Mouse (Mus musculus): Measurements from ENCODE around the gene Rasl10a. TPM values are rescaled to one million over a fixed set of nuclear protein-coding genes. Genes with fewer than 3 reads are reported as not detected.

Gene Rasl10a
- 0.93 and 1.2 TPM in 2 replicates for polyA plus RNA-seq (2015; fragmentation: Nextera tagmentation; extraction: Ambion mirVana)

DNA sequence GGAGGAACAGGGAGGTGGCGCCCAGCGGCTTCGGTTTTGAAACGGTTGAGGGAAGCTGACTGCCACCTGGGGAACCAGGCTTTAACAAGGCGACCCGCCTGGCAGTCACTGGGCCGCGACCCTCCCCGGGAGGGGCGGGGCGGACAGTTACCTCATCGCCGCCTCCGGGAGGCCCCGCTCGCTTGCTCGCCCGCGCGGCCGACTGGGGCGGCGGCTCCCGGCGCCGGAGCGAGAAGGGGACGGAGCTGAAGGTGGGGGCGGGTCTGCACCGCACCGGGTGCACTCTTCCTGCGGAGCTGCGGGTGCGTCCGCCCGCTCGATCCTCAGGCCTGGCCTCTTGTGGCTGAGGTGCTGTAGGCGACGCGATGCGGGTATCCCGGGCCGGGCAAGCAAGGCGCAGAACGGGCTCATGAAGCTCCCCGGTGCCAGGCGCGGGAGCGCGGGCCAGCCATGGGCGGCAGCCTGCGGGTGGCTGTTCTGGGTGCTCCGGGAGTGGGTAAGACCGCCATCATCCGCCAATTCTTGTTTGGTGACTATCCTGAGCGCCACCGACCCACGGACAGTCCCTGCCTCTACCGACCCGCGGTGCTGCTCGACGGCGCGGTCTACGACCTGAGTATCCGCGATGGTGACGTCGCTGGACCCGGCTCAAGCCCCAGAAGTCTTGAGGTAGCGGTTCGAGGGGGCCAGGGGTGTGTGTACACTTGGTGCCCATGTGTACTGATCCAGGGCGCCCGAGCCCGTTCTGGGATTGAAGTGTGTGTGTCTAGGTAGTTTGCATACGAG is at the start of gene Rasl10a:
TSS of gene Rasl10a (plus strand) at position 273 of the 786 bp plus-strand sequence.
- no peak for ATAC-seq
- TF ChIP-seq CTCF (IDR thresholded peaks at IDR 0.05; ENCODE audit: low read depth) = no peak
- peak within 1 kb of the TSS; percentile 55 for H3K4me3 ChIP-seq (ENCODE audit: low read depth, low read length)
- peaks cover 4% of the 10 kb centered on the region; the same call in 1 of the 2 replicates for H3K36me3 ChIP-seq (ENCODE audit: control insufficient read depth, insufficient read depth)
- peaks cover 38% of the 10 kb centered on the region for H3K27me3 ChIP-seq (replicated peaks; ENCODE audit: control insufficient read depth, insufficient read depth, low read length)
- H3K9me3 ChIP-seq (ENCODE audit: control insufficient read depth) = no peaks in the 10 kb centered on the region
- H3K9ac ChIP-seq (ENCODE audit: low read depth, low read length) = peak within 1 kb of the TSS; percentile 19; the same call in 1 of the 2 replicates
- WGBS = 2% methylated on average over 68 of the region's 77 CpGs
- H3K4me1 ChIP-seq (replicated peaks; ENCODE audit: control insufficient read depth, insufficient read depth, low read length) = peaks cover 12% of the 10 kb centered on the region
- H3K4me2 ChIP-seq (replicated peaks; ENCODE audit: low read depth) = peak within 1 kb of the TSS; percentile 95
- H3K27ac ChIP-seq (ENCODE audit: low read depth, low read length) = no peak within 1 kb of the TSS

DNA sequence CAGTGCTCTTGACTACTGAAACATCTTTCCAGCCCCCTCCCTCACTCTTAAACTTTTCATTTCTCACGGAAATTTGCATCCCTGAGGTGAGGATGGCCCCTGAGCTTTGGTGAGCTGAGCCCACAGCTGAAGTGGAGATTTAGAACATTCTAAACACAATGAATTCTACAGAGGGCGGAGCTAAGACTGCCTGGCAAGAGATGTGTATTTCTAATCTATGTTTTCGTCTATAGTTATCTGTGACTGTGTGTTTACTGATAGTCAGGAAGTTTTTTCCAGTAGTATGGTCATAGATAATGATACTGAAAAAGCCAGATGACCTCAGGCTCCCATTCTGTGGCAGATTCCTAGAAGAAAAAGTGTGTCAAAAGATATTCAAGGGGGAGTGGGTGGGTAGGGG is 49.1 kb upstream of the Rasl10a start:
- H3K4me2 ChIP-seq (replicated peaks; ENCODE audit: low read depth) = no peak overlapping the region
- peaks cover 26% of the 10 kb centered on the region for H3K36me3 ChIP-seq (ENCODE audit: control insufficient read depth, insufficient read depth)
- TF ChIP-seq CTCF (IDR thresholded peaks at IDR 0.05; ENCODE audit: low read depth) = no peak
- H3K9me3 ChIP-seq (ENCODE audit: control insufficient read depth) = no peaks in the 10 kb centered on the region
- 0 out of 2 replicates have a peak, but pooled peaks cover 5% of the 10 kb centered on the region for H3K4me1 ChIP-seq (replicated peaks; ENCODE audit: control insufficient read depth, insufficient read depth, low read length)
- no peak overlapping the region for H3K27ac ChIP-seq (ENCODE audit: low read depth, low read length)
- no peak for ATAC-seq
- WGBS = 69% methylated on average over 3 of the region's 3 CpGs
- H3K27me3 ChIP-seq (replicated peaks; ENCODE audit: control insufficient read depth, insufficient read depth, low read length) = no peaks in the 10 kb centered on the region
- no peak overlapping the region for H3K4me3 ChIP-seq (ENCODE audit: low read depth, low read length)
- H3K9ac ChIP-seq (ENCODE audit: low read depth, low read length) = no peak overlapping the region

- Histone ChIP-seq H3K4me2 (replicated peaks; ENCODE audit: low read depth) (no peak overlapping the region), H3K27ac (ENCODE audit: low read depth, low read length) (no peak overlapping the region), H3K4me3 (ENCODE audit: low read depth, low read length) (no peak overlapping the region), H3K27me3 (replicated peaks; ENCODE audit: control insufficient read depth, insufficient read depth, low read length) (no peaks in the 10 kb centered on the region), H3K36me3 (ENCODE audit: control insufficient read depth, insufficient read depth) (peaks cover 32% of the 10 kb centered on the region), H3K4me1 (replicated peaks; ENCODE audit: control insufficient read depth, insufficient read depth, low read length) (0 out of 2 replicates have a peak, but pooled peaks cover 5% of the 10 kb centered on the region), H3K9ac (ENCODE audit: low read depth, low read length) (no peak overlapping the region), H3K9me3 (ENCODE audit: control insufficient read depth) (no peaks in the 10 kb centered on the region)
- ATAC-seq = no peak
- TF ChIP-seq CTCF (IDR thresholded peaks at IDR 0.05; ENCODE audit: low read depth) = no peak
- WGBS = 79% methylated on average over 3 of the region's 3 CpGs
Observed at GRCm38 (mm10) chr11:5009354-5010074, 48.4 kb upstream of the Rasl10a start.

GRCm38 (mm10) chr11:5010205-5010604 is 47.7 kb upstream of the Rasl10a start:
- H3K4me2 ChIP-seq (replicated peaks; ENCODE audit: low read depth) = no peak overlapping the region
- H3K27ac ChIP-seq (ENCODE audit: low read depth, low read length) = no peak overlapping the region
- 83% methylated on average over 1 of the region's 1 CpGs for WGBS
- H3K9me3 ChIP-seq (ENCODE audit: control insufficient read depth) = no peaks in the 10 kb centered on the region
- H3K4me1 ChIP-seq (replicated peaks; ENCODE audit: control insufficient read depth, insufficient read depth, low read length) = 0 out of 2 replicates have a peak, but pooled peaks cover 4% of the 10 kb centered on the region
- TF ChIP-seq CTCF (IDR thresholded peaks at IDR 0.05; ENCODE audit: low read depth) = no peak
- no peak for ATAC-seq
- no peak overlapping the region for H3K9ac ChIP-seq (ENCODE audit: low read depth, low read length)
- peaks cover 35% of the 10 kb centered on the region for H3K36me3 ChIP-seq (ENCODE audit: control insufficient read depth, insufficient read depth)
- no peak overlapping the region for H3K4me3 ChIP-seq (ENCODE audit: low read depth, low read length)
- no peaks in the 10 kb centered on the region for H3K27me3 ChIP-seq (replicated peaks; ENCODE audit: control insufficient read depth, insufficient read depth, low read length)

GRCm38 (mm10) chr11:5011480-5011879 is 46.4 kb upstream of the Rasl10a start:
- ATAC-seq = no peak
- peaks cover 48% of the 10 kb centered on the region for H3K36me3 ChIP-seq (ENCODE audit: control insufficient read depth, insufficient read depth)
- WGBS = 82% methylated on average over 1 of the region's 1 CpGs
- H3K27me3 ChIP-seq (replicated peaks; ENCODE audit: control insufficient read depth, insufficient read depth, low read length) = no peaks in the 10 kb centered on the region
- no peak overlapping the region for H3K27ac ChIP-seq (ENCODE audit: low read depth, low read length)
- H3K4me2 ChIP-seq (replicated peaks; ENCODE audit: low read depth) = no peak overlapping the region
- no peaks in the 10 kb centered on the region for H3K9me3 ChIP-seq (ENCODE audit: control insufficient read depth)
- no peak for TF ChIP-seq CTCF (IDR thresholded peaks at IDR 0.05; ENCODE audit: low read depth)
- H3K4me1 ChIP-seq (replicated peaks; ENCODE audit: control insufficient read depth, insufficient read depth, low read length) = no peaks in the 10 kb centered on the region
- H3K4me3 ChIP-seq (ENCODE audit: low read depth, low read length) = no peak overlapping the region
- H3K9ac ChIP-seq (ENCODE audit: low read depth, low read length) = no peak overlapping the region

DNA sequence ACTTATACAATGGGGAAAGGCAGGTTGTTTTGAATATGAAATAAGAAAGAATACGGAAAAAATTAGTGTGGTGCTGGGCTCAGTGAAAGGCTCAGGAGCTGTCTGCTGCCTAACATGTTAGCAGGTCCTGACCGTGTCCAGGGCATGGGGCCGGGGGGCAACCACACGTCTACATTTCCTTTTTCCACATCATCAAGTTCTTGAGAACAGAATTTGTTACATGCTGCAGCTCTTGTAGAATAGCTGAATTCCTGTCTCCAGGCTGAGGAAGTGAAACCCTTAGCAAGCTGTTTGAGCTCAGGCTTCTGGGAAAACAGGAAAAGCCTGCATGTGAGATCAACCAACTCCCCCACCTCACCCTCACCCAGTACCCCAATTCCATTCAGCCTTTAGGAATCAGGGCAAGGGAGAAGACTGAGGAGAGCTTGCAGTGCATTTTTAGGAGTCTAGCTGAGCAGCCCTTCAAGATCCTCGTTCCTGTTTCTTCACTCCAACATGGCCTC is 45.7 kb upstream of the Rasl10a start:
- Histone ChIP-seq H3K4me2 (replicated peaks; ENCODE audit: low read depth) (no peak overlapping the region), H3K9me3 (ENCODE audit: control insufficient read depth) (no peaks in the 10 kb centered on the region), H3K4me1 (replicated peaks; ENCODE audit: control insufficient read depth, insufficient read depth, low read length) (no peaks in the 10 kb centered on the region), H3K4me3 (ENCODE audit: low read depth, low read length) (no peak overlapping the region), H3K27me3 (replicated peaks; ENCODE audit: control insufficient read depth, insufficient read depth, low read length) (no peaks in the 10 kb centered on the region), H3K27ac (ENCODE audit: low read depth, low read length) (no peak overlapping the region), H3K36me3 (ENCODE audit: control insufficient read depth, insufficient read depth) (peaks cover 54% of the 10 kb centered on the region), H3K9ac (ENCODE audit: low read depth, low read length) (no peak overlapping the region)
- no peak for ATAC-seq
- 75% methylated on average over 5 of the region's 5 CpGs for WGBS
- no peak for TF ChIP-seq CTCF (IDR thresholded peaks at IDR 0.05; ENCODE audit: low read depth)
